Mouse (Mus musculus) CD8-positive naive resting alpha-beta T cell, adult 2 months (primary cell): Measurements from ENCODE around the gene Sp7.

Experiments
- DNase-seq, 2 experiments: peaks; one replicate each; pipeline ENCODE4 v3.0.0; 2022; ENCODE audit warnings: low read depth in 2 of 2, low spot score in 2 of 2

Gene Sp7

DNA sequence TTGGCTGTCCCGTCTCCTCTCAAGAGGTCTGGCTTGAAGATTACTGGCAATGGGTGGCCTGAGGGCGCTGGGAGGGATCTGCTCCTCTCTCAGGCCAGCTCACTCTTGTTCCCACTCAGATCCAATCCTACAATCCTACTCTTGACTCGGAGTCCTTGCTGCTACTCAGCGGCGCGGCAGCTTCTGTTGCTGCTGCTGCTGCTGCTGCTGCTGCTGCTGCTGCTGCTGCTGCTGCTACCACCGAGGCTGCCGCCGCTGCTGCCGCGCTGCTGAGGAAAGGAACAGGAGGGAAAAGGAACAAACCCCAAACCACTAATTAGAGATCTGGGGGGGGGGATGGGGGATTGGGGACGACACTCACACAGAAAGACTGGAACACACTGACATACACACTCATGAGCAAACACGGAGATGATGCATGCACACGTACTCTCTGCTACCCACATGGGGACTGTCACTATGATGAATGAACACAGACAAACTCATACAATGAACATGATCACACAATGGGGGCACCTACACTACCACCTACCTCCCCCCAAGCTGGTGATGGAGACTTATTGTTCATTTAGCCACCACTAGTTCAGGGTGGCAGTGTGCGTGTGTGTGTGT, at the start of gene Sp7:
Gene Sp7, minus strand, starts transcription at position 450 of the 612 bp plus-strand sequence.
- DNase-seq, result no peak

DNA sequence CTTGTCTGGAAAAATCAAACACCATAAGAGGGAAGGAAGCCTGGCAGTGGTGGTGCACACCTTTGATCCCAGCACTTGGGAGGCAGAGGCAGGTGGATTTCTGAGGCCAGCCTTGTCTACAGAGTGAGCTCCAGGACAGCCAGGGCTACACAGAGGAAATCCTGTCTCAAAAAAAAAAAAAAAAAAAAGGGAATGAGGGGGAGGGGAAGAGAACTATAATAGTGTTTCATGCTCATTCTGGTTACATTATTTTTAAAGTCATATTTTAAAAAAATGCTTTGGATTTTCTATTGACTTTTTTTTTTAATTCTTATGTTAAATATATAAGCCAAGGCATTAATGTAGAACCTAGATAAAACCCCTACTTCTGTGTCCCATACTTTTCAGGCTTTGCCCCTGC, 46.7 kb upstream of the Sp7 start:
- no peak for DNase-seq

DNA sequence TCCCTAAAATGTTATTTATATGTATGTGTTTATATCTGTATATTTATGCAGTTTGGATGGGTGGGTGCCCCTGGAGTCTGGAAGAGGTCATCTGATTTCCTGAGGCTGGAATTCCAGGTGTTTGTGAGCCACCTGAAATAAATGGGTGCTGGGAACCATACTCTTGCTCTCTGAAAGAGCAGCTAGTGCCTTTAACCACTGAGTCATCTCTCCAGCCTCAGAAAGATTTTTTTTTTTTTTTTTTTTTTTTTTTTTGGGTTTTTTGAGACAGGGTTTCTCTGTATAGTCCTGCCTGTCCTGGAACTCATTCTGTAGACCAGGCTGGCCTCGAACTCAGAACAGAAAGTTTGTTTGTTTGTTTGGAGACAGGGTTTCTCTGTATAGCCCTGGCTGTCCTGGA, 44.1 kb upstream of the Sp7 start:
- no peak for DNase-seq

DNA sequence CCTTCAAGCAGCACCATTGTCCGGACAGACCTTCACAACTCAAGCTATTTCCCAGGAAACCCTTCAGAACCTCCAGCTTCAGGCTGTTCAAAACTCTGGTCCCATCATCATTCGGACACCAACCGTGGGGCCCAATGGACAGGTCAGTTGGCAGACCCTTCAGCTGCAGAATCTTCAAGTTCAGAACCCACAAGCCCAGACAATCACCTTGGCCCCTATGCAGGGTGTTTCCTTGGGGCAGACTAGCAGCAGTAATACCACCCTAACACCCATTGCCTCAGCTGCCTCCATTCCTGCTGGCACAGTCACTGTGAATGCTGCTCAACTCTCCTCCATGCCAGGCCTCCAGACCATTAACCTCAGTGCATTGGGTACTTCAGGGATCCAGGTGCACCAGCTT, 42.3 kb upstream of the Sp7 start:
- no peak for DNase-seq

DNA sequence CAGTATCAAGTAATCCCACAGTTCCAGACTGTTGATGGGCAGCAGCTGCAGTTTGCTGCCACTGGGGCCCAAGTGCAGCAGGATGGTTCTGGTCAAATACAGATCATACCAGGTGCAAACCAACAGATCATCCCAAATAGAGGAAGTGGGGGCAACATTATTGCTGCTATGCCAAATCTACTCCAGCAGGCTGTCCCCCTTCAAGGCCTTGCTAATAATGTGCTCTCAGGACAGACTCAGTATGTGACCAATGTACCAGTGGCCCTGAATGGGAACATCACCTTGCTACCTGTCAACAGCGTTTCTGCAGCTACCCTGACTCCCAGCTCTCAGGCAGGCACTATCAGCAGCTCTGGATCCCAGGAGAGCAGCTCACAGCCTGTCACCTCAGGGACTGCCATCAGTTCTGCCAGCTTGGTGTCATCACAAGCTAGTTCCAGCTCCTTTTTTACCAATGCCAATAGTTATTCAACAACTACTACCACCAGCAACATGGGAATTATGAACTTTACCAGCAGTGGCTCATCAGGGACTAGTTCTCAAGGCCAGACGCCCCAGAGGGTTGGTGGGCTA, 41.7 kb upstream of the Sp7 start:
- DNase-seq, result no peak

DNA sequence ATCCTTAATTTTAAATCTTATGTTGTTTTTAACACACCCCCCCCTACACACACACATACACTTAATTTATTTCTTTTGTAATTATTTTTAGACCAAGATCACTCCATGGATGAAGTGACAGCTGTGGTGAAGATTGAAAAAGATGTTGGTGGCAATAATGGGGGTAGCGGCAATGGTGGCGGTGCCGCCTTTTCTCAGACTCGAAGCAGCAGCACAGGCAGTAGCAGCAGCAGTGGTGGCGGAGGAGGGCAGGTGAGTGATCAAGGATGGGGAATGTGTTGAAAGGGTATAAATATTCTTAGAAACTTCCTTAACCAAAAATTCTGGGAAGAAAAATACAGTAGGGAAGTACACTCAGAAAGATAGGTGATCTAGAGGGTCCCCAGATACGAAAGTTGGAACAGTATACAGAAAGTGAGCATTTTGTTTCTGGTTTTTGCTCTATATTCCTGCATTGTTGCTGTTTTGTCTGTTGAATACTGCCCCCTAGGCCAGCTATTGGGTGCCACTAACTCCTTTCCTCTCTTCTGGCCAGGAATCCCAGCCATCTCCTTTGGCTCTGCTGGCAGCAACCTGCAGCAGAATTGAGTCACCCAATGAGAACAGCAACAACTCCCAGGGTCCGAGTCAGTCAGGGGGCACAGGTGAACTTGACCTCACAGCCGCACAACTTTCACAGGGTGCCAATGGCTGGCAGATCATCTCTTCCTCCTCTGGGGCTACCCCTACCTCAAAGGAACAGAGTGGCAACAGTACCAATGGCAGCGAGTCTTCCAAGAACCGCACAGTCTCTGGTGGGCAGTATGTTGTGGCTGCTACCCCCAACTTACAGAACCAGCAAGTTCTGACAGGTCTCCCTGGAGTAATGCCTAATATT, 40.9 kb upstream of the Sp7 start:
- DNase-seq, result no peak

DNA sequence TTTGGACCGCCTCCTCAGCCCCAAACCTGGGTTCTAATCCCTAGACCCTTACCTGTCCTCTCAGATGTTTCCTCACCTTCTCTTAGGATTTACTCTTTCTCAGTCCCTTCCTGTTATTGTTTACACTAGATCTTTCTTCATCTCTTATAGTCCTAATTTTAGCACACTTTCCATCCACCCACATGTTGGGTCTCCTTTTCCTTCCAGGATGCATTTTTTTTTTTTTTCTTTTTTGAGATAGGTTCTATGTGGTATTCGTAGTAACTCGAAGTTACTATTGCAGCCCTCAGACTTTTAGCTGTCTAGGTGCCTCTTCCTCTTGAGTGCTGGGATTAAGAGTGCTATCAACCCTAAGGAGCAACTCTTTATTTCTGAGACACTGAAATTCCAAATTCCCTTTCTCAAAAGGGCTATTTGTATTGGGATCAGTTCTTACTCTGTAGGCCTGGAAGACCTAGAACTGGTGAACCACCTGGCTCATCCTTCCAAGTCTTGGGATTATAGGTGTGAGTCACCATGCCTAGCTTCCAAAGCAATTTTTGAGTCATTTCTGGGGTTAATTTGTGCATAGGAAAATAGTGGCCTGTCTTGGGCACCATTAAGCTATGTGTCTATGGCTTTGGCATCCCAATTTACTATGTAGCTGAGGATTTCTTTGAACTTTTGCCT, 40.1 kb upstream of the Sp7 start:
- DNase-seq, result no peak

DNA sequence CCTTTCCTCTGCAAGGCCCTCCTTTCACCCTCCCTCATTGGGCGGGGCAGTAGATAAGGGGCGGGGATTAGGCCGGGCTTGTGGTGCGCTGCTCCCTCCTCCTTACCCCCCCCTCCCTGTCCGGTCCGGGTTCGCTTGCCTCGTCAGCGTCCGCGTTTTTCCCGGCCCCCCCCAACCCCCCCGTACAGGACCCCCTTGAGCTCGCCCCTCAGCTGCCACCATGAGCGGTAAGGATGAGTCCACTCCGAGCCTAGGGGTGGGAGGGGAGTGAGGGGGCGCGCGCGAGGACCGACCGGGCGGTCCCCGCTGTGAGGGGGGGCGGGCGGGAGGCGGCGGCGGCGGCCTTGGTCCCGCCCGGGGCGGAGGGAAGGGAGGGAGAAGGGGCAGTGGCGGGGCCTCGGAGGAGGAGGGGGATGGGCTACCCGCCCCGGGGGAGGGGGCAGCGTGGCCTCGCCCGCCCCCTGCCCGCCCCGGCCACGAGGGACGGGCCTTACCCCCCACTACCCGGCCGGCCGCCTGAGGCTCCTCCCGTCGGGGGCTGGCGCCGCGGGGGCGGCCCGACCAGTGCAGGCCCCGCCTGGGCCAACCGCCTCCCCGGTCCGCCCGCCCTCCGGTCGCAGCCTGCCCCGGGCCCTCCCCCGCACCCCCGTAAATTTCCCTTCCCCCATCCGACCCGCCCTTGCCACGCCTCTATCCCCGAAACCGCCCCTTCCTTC, 39.4 kb upstream of the Sp7 start:
- peak; percentile 44 for DNase-seq

DNA sequence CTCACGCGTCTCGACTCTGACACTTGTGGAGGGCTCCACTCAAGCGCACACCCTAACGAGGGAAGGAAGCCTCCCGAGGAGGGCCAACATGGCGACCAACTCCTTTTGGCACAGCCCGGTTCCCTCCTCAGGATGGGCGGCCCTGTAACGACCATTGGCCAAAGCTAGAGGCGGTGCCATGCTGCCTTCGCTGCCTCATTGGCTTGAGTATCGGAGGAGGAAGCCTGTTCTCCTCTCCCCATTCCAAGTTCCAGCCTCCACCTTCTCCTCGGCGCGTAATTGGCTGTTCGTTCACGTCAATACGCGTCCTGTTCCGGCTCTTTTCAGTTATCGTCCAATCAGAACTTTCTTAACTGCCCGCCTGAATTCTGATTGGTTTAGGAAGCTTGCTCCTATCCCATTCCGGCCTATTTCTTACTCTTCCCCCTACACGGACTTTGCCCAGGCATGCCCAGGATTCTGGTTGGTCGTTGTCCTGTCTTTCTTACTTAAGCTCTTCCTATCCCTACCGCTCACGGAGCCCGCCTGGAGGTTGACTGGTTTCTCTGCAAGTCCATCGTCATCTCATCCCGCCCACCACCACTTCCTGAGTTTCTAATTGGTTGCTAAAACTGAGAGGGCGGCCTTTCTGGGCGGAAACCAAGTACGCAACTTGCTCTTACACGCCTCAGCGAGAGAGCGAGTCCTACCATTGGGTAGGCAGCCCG, 38.7 kb upstream of the Sp7 start, which contains the start of gene Sp1:
Gene Sp1, plus strand, starts transcription at position 655 of the 707 bp plus-strand sequence.
- DNase-seq, result peak; percentile 98

DNA sequence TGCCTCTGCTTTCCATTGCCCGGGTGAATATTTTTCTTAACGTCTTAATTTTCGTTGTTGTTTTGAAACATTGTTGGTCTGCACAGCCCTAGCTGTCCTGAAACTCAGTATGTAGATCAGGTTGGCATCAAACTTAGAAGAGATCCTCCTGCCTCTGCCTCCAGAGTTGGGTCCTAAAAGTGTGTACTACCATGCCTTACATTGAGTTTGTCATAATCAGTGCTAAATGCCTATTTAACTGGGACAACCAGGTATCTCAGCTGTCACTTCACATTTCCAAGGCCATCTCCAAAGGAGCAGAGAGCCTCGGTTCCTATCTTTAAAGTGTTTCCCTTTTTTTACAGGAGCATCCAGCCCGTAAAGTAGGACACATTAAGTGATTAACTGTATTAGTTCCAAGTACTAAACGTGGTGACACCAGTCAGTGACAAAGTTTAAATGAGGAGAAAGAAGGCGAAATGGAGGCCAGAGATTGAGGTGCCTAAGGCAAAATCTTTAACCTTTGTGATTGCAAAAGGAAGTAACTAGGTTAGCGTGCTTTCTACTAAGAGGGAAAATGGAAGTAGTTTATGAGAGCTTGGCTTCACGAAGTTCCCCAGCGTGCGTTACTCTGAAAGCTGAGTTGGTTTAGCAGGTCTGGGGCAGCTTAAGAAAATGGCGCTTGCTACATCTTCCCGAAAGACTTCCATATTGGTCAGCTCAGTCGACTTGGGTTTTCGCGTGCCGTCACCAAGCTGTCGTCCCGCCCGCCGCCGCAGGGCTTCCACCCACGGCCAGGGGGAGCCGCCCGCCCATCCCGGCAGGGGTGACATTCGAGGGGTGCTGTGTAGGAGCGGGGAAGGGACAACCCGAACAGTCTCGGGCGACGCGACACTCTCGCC, 37.9 kb upstream of the Sp7 start:
- DNase-seq, result no peak

DNA sequence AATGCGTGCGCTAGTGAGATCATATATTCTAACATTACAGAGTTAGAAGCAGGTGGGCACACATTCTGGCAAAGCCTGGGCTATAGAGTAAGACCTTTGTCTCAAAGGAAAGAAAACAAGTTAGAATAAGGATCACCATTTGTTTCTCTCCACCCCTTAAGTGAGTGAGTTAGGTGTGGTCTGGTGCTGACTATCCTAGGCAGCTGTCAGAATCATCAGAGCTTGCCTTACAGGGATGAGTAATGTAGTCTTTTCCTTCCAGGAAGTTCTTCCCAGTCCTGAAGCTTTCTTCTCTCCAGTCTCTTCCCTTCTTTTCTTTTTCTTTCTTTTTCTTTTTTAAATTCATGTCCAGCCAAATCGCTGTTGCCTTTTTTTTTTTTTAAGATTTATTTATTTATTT, 35.2 kb upstream of the Sp7 start:
- DNase-seq, result no peak

DNA sequence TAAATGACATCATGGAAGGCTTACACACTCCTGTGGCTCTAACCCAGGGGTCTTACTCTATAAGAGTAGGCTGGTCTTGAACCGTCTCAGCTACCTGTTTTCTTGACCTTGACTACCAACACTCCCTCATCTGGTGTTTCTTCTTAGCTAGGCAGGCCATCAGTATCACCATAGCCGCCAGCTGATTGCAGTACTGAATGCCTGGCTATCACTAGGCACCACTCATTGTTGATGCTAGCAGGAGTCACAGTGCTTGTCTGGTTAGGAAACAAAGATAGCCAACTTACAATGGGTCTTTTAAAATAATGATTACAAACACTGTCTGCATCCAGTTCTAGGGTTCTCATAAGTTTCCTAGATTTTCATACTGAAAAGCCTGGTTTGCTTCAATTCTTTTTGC, 34.3 kb upstream of the Sp7 start:
- no peak for DNase-seq

DNA sequence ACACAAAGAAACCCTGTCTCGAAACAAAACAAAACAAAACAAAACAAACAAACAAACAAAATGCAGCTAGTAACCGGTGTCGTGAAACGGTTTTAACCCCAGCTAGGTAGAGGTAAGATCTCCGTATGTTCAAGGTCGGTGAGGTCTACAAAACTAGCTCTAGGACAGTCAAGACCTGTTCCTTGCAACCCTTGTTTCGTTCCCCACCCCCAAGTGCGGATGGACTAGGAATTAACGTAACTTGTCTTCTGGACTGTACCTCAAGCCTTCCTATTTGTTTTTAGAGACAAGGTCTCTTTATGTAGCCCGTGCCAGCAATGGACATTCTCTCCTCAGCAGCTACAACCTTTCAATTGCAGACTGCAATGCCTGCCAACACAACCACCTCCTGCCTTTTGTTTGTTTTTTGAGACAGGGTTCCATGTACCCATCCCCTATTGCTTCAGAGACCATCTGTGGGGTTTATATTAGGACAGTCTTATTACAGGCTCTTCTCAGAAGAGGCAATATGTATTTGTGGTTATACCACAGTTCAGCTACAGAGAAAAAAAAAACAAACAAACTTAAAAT, 33.6 kb upstream of the Sp7 start:
- DNase-seq, result no peak

DNA sequence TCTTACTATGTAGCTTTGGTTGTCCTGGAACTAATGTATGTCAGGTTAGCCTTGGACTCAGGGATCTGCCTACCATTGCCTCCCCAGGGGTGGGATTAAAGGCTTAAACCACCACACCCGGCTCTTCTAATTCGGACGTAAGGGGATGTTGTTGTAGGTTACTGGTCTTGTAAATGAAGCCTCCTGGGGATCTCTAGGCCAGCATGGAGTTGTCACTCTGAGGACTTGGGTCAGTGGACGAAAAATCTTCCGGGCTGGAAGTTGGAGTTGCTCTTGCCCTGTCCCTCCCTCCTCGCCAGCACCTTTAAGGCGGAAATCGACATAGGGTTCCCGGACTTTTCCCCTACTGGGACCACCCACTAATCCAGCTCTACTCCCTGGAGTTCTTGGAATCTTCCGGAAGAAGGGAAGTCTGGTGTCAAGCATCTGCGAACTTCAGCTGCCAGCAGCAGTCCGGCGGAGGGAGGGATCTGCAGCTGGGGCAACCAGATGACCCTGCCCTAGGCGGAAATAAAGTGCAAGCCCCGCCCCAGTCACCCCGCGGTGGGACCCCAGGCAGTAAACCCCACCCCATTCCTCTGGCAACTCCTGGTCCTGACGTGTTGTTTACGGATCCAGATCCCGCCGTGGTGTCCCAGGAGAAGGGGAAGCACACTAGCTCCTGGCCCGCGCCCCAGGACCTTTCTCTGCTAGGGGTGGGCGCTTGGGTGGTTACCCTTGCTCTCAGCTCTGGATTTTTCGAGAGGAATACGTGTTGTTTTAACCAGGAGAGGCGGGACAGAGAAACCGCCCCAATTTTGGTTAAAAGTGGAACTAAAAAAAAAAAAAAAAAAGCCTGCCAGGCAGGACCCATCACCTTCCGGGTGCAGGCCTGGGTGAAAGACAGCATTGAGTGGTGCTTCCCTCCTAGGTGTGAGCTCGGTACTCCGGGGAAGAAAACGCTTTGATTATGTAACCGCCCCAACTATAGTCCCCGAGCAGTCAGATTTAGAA, 32.5 kb upstream of the Sp7 start:
- DNase-seq, result peak in 1 of 2 experiments; percentile 46

DNA sequence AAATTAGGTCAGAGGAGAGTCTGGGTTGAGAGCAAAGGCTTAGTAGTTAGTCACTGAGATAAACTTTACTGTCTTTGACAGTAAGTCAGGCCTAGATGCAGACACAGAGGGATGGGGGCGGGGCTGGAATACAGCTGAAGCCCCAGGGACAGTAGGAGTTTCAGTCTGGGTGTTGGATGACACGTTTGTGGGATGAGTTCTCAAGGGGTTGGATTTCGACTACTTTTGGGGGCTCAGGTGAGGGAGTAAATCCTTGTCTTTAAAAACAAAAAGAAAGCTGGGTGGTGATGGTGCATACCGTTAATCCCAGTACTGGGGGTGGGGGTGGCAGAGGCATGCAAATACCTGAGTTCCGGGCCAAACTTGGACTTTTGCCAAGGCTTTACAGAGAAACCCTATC, 31.6 kb upstream of the Sp7 start:
- DNase-seq, result no peak

DNA sequence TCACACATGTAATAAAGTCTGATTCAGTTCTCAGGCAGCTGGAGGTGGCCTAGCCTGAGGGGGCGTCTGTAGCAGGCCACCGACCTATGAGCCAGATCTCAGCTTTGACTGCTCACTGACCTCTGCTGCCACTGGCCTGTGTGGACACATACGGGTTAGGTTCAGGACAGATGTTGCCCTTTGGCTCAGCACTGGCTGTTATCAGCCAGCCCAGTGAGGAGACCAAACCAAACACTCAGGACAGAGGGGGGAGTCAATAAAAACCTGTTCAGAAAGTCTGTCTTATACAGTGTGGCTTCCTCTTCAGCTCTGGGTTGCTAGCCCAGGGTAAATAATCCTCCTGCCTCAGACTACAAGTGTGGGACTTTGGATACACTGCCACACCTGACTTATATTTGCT, 28.1 kb upstream of the Sp7 start:
- DNase-seq, result no peak

DNA sequence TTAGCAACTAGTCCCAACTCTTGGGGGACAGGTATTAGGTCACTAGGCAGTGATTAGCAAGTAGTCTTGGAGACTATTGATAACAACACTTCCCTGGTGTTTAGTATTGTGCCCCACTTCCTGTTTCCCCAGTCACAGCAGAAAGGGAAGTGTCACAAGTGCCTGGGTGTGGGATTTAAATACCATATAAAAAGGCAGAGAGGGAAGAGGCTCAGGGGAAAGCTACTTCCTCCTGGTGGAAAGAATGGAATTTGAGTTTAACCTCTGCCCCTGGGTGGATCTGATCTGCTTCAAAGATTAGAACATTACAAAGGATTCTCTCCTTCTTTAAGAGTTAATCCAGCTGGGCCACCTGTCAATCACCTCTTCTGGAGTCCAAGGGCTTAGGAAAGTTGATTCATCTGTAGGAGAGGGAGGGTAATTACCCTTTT, 26.6 kb upstream of the Sp7 start:
- no peak for DNase-seq

DNA sequence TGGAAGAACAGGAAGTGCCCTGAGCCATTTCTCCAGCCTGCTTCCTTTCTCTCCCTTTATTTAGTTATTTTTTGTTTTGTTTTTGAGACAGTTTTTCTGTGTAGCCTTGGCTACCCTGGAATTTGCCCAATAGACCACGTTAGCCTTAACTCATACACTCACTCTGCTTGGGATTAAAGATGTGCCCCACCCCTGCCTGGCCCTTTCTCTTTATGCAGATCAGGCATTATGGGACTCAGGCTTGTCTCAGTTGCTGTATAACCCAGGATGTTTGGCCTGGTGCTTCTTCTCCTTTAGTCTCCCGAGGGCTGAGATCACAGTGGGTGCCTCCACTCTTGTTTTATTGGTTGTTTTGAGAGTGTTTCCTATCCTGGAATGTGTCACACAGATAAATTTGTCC, 25.5 kb upstream of the Sp7 start:
- no peak for DNase-seq
